ENCODE assay signal across 27 mouse cellular contexts in genomic region chrX:50930309-50930708, GRCm38 (mm10). TPM values are rescaled to one million over a fixed set of nuclear protein-coding genes. Genes with fewer than 3 reads are reported as not detected.
DNase-seq lines count a peak whose midpoint lies in the region; ATAC-seq lines count a peak whose summit lies in the region.
"Had no signal": no experiment of that assay in that cellular context is flagged by ENCODE, and none has a peak within 500 bp of the region (broad histone marks: within the 10 kb centered on the region; RNA-seq: fewer than 3 reads in every experiment).

No protein-coding gene starts in this region.

- no peaks in the 10 kb centered on the region for H3K27me3 ChIP-seq in forebrain, embryonic 12.5 days
- H3K27me3 ChIP-seq in hindbrain, embryonic 14.5 days (ENCODE audit: control insufficient read depth, insufficient read depth, low read length) = no peaks in the 10 kb centered on the region
- peaks cover 9% of the 10 kb centered on the region; the same call in 1 of the 2 replicates for H3K27me3 ChIP-seq in hindbrain, embryonic 10.5 days (ENCODE audit: insufficient read depth, poor library complexity, severe bottlenecking)
- H3K27me3 ChIP-seq: forebrain, embryonic 15.5 days; midbrain, embryonic 13.5 days had no signal

- peak; percentile 34; the same call in 1 of the 2 replicates for ATAC-seq in megakaryocyte progenitor cell, adult 5-6 weeks (replicated peaks; ENCODE audit: poor library complexity)
- no peak for ATAC-seq in forebrain, embryonic 12.5 days (ENCODE audit: low FRiP score)
- ATAC-seq in hindbrain, embryonic 14.5 days (ENCODE audit: low FRiP score) = no peak
- ATAC-seq: forebrain, embryonic 15.5 days; midbrain, embryonic 13.5 days had no signal

- H3K4me3 ChIP-seq in forebrain, embryonic 12.5 days (replicated peaks) = no peak overlapping the region
- no peak overlapping the region for H3K4me3 ChIP-seq in hindbrain, embryonic 14.5 days (replicated peaks; ENCODE audit: low read length)
- H3K4me3 ChIP-seq in hindbrain, embryonic 10.5 days = no peak overlapping the region
- H3K4me3 ChIP-seq: forebrain, embryonic 15.5 days; midbrain, embryonic 13.5 days had no signal

- no peaks in the 10 kb centered on the region for H3K36me3 ChIP-seq in forebrain, embryonic 12.5 days (replicated peaks)
- H3K36me3 ChIP-seq in hindbrain, embryonic 14.5 days (replicated peaks; ENCODE audit: control insufficient read depth, insufficient read depth) = no peaks in the 10 kb centered on the region
- H3K36me3 ChIP-seq in hindbrain, embryonic 10.5 days = no peaks in the 10 kb centered on the region
- H3K36me3 ChIP-seq: forebrain, embryonic 15.5 days; midbrain, embryonic 13.5 days had no signal

- 47% methylated on average over 3 of the region's 3 CpGs for WGBS in forebrain, embryonic 12.5 days
- 45% methylated on average over 3 of the region's 3 CpGs for WGBS in hindbrain, embryonic 14.5 days
- WGBS in hindbrain, embryonic 10.5 days = 44% methylated on average over 3 of the region's 3 CpGs

- H3K27ac ChIP-seq in forebrain, embryonic 12.5 days = no peak overlapping the region
- no peak overlapping the region for H3K27ac ChIP-seq in hindbrain, embryonic 14.5 days
- no peak overlapping the region for H3K27ac ChIP-seq in hindbrain, embryonic 10.5 days
- H3K27ac ChIP-seq: forebrain, embryonic 15.5 days; midbrain, embryonic 13.5 days had no signal

- peak; percentile 12 for DNase-seq in thymus, postnatal 14 days
- no peak for DNase-seq in thymus, postnatal 25 days
- DNase-seq in R1 (ENCODE audit: low read depth, low spot score) = peak; percentile 8
- no peak for DNase-seq in hindbrain, embryonic 14.5 days (ENCODE audit: low spot score)
- no peak for DNase-seq in hindbrain, embryonic 10.5 days (ENCODE audit: low spot score)
- DNase-seq: adrenal gland, postnatal 25 days; cerebellum, adult 8-10 months; gastrocnemius, postnatal 14 days; heart, adult 11 months; kidney, adult 2 months; kidney, postnatal 14 days; lung, adult 18-20 months; lung, postnatal 14 days; right cerebral cortex, postnatal 14 days; spleen, adult 18-20 months; thymus, postnatal 4 days had no signal

- H3K9me3 ChIP-seq in forebrain, embryonic 12.5 days = no peaks in the 10 kb centered on the region
- no peaks in the 10 kb centered on the region for H3K9me3 ChIP-seq in hindbrain, embryonic 14.5 days (ENCODE audit: control insufficient read depth, low read length)
- H3K9me3 ChIP-seq in hindbrain, embryonic 10.5 days = no peaks in the 10 kb centered on the region
- H3K9me3 ChIP-seq: forebrain, embryonic 15.5 days; midbrain, embryonic 13.5 days had no signal

- no peak overlapping the region for H3K9ac ChIP-seq in forebrain, embryonic 12.5 days
- H3K9ac ChIP-seq in hindbrain, embryonic 14.5 days = no peak overlapping the region
- H3K9ac ChIP-seq: forebrain, embryonic 15.5 days; midbrain, embryonic 13.5 days had no signal

- no peak overlapping the region for H3K4me2 ChIP-seq in forebrain, embryonic 12.5 days
- H3K4me2 ChIP-seq in hindbrain, embryonic 14.5 days (replicated peaks) = no peak overlapping the region
- H3K4me2 ChIP-seq: forebrain, embryonic 15.5 days; heart, embryonic 11.5 days; midbrain, embryonic 13.5 days had no signal

- H3K4me1 ChIP-seq in forebrain, embryonic 12.5 days = no peaks in the 10 kb centered on the region
- no peaks in the 10 kb centered on the region for H3K4me1 ChIP-seq in hindbrain, embryonic 14.5 days (replicated peaks; ENCODE audit: control insufficient read depth, insufficient read depth, low read length)
- H3K4me1 ChIP-seq in hindbrain, embryonic 10.5 days (replicated peaks) = peaks cover 15% of the 10 kb centered on the region
- H3K4me1 ChIP-seq: forebrain, embryonic 15.5 days; midbrain, embryonic 13.5 days had no signal

RNA-seq across cellular contexts. Expression of gene Frmd7, which starts 12.2 kb away (rescaled TPM):
- total RNA-seq in megakaryocyte progenitor cell, adult 5-6 weeks (2015) = not detected in 2 replicates
- total RNA-seq in megakaryocyte progenitor cell, adult 5-6 weeks (2017) = not detected in 2 replicates
- not detected in 2 replicates for polyA plus RNA-seq in forebrain, embryonic 12.5 days (2016; fragmentation: Nextera tagmentation; extraction: Ambion mirVana)
- 0.09 TPM in 1 of 2 replicates, not detected in the other for polyA plus RNA-seq in hindbrain, embryonic 14.5 days (2014; fragmentation: Nextera tagmentation; extraction: Ambion mirVana)
- polyA plus RNA-seq in hindbrain, embryonic 10.5 days (2016; fragmentation: Nextera tagmentation; extraction: Ambion mirVana) = 0.14 and 0.17 TPM in 2 replicates
- total RNA-seq: adrenal gland, postnatal 25 days; liver, adult 2 months; megakaryocyte, adult 5-6 weeks; monocyte, adult 5-6 weeks had no signal
- polyA plus RNA-seq: heart, embryonic 11.5 days; heart, postnatal 0 days; intestine, embryonic 14.5 days; kidney, adult 2 months; liver, adult 2 months; neural tube, embryonic 11.5 days had no signal

Comparison
In these comparisons a context has a peak if more than half of its experiments do, and no peak if none do; other contexts are left out.
1. DNase-seq: peak in thymus, postnatal 14 days (single experiment) and R1 (single experiment); none in thymus, postnatal 25 days (single experiment), hindbrain, embryonic 14.5 days (single experiment) and hindbrain, embryonic 10.5 days (single experiment).